Mouse (Mus musculus) MEL (cell line): ENCODE measurements around the gene Rabgap1l.
A peak's percentile ranks its signal among the peaks of the same experiment; 100 is the strongest.

Source experiments
- CTCF ChIP-seq, 3 experiments: IDR thresholded peaks in 2 of 3; conservative IDR thresholded peaks in 1 of 3; 2 replicates each; pipeline ENCODE4 v1.5.1; 2011 to 2012; ENCODE audit warnings: low read length in 3 of 3, low read depth in 2 of 3, mild to moderate bottlenecking in 2 of 3, improper control_type of control experiment in 1 of 3, inconsistent platforms in 1 of 3, mixed read lengths in 1 of 3, moderate library complexity in 1 of 3; ENCODE audit not compliant: control insufficient read depth in 1 of 3, insufficient read depth in 1 of 3, poor library complexity in 1 of 3, severe bottlenecking in 1 of 3
- GABPA ChIP-seq: IDR thresholded peaks from 2 replicates; pipeline ENCODE4 v1.6.1; 2012; ENCODE audit warnings: low read depth, mild to moderate bottlenecking, inconsistent platforms, low read length, improper control_type of control experiment, moderate library complexity
- GATA1 ChIP-seq: IDR thresholded peaks from 2 replicates; pipeline ENCODE4 v1.6.1; 2011; ENCODE audit warnings: low read depth, low read length, improper control_type of control experiment
- JUND ChIP-seq: IDR thresholded peaks from 2 replicates; pipeline ENCODE4 v1.6.1; 2011; ENCODE audit warnings: low read depth, mild to moderate bottlenecking, improper control_type of control experiment, low read length
- KAT2A ChIP-seq: conservative IDR thresholded peaks from 2 replicates; pipeline ENCODE4 v1.6.1; 2012; ENCODE audit warnings: low read depth, low read length, improper control_type of control experiment, inconsistent platforms
- MAX ChIP-seq: IDR thresholded peaks from 2 replicates; pipeline ENCODE4 v1.6.1; 2011; ENCODE audit warnings: low read length, improper control_type of control experiment
- MYB ChIP-seq: IDR thresholded peaks from 2 replicates; pipeline ENCODE4 v1.6.1; 2011; ENCODE audit warnings: mild to moderate bottlenecking, low read depth, low read length, improper control_type of control experiment
- POLR2A ChIP-seq, 2 experiments: IDR thresholded peaks; 2 replicates each; pipeline ENCODE4 v1.6.1; 2011 to 2012; ENCODE audit warnings: low read length in 2 of 2, mild to moderate bottlenecking in 2 of 2, control low read depth in 1 of 2, improper control_type of control experiment in 1 of 2, low read depth in 1 of 2, moderate library complexity in 1 of 2; ENCODE audit not compliant: control insufficient read depth in 1 of 2, insufficient read depth in 1 of 2, poor library complexity in 1 of 2
- TAL1 ChIP-seq: IDR thresholded peaks from 2 replicates; pipeline ENCODE4 v1.6.1; 2012; ENCODE audit warnings: mild to moderate bottlenecking, inconsistent platforms, low read length, moderate library complexity, mixed read lengths
- USF1 ChIP-seq: IDR thresholded peaks from 2 replicates; pipeline ENCODE4 v1.6.1; 2014; ENCODE audit warnings: low read depth, mild to moderate bottlenecking, inconsistent platforms, low read length, improper control_type of control experiment, moderate library complexity
- ZC3H11A ChIP-seq: IDR thresholded peaks from 2 replicates; pipeline ENCODE4 v1.6.1; 2012; ENCODE audit warnings: low read depth, mild to moderate bottlenecking, inconsistent platforms, low read length, improper control_type of control experiment

GRCm38 (mm10) chr1:160561381-160561780 lies 231.6 kb downstream of the Rabgap1l start:
- TF ChIP-seq USF1 = no peak
- TF ChIP-seq CTCF (IDR thresholded peaks at IDR 0.05 in 2 of 3, conservative IDR thresholded peaks at IDR 0.05 in 1 of 3; ENCODE audit: control insufficient read depth in 1 of 3, insufficient read depth in 1 of 3, low read depth in 2 of 3, low read length in 3 of 3, poor library complexity in 1 of 3, severe bottlenecking in 1 of 3) = peak; percentile 43 to 68 (median 51)
- TF ChIP-seq GABPA = no peak
- peak; percentile 70 for TF ChIP-seq ZC3H11A
- no peak for TF ChIP-seq MAX
- TF ChIP-seq GATA1 = no peak
- TF ChIP-seq MYB = no peak
- TF ChIP-seq KAT2A = no peak
- TF ChIP-seq TAL1 = no peak
- TF ChIP-seq POLR2A (IDR thresholded peaks at IDR 0.05; ENCODE audit: control insufficient read depth in 1 of 2, insufficient read depth in 1 of 2, low read depth in 1 of 2, low read length in 2 of 2, poor library complexity in 1 of 2) = no peak
- no peak for TF ChIP-seq JUND
